Mouse (Mus musculus): ENCODE data around the gene Drap1. TPM values are rescaled to one million over a fixed set of nuclear protein-coding genes. Genes with fewer than 3 reads are reported as not detected.

Drap1 gene
- polyA plus RNA-seq, 1 experiment, result 138 TPM

GRCm38 (mm10) chr19:5432992-5433852 lies 8.4 kb upstream of the Drap1 start:
- Histone ChIP-seq H3K36me3 (ENCODE audit: control insufficient read depth, insufficient read depth, low read length, poor library complexity, severe bottlenecking) (no peaks in the 10 kb centered on the region), H3K4me1 (ENCODE audit: control insufficient read depth, insufficient read depth, low read length) (no peaks in the 10 kb centered on the region), H3K9me3 (replicated peaks; ENCODE audit: control insufficient read depth, insufficient read depth, low read length, poor library complexity, severe bottlenecking) (no peaks in the 10 kb centered on the region), H3K4me3 (ENCODE audit: low read depth, low read length) (peak overlapping the region; percentile 53), H3K9ac (ENCODE audit: low read depth, poor library complexity, severe bottlenecking) (peak overlapping the region; percentile 29; the same call in 1 of the 2 replicates), H3K27ac (ENCODE audit: insufficient read depth, low read length) (no peak overlapping the region), H3K27me3 (ENCODE audit: control insufficient read depth, insufficient read depth, low read length, poor library complexity, severe bottlenecking) (no peaks in the 10 kb centered on the region)
- TF ChIP-seq CTCF (IDR thresholded peaks at IDR 0.05; ENCODE audit: low read depth, low read length) (no peak), POLR2A (IDR thresholded peaks at IDR 0.05; ENCODE audit: insufficient read depth, low read length) (no peak), EP300 (IDR thresholded peaks at IDR 0.05; ENCODE audit: insufficient read depth, low read depth, low read length) (no peak)

- H3K4me1 ChIP-seq (ENCODE audit: control insufficient read depth, insufficient read depth, low read length), result no peaks in the 10 kb centered on the region
- no peaks in the 10 kb centered on the region for H3K36me3 ChIP-seq (ENCODE audit: control insufficient read depth, insufficient read depth, low read length, poor library complexity, severe bottlenecking)
- no peak overlapping the region for H3K9ac ChIP-seq (ENCODE audit: low read depth, poor library complexity, severe bottlenecking)
- no peak for TF ChIP-seq EP300 (IDR thresholded peaks at IDR 0.05; ENCODE audit: insufficient read depth, low read depth, low read length)
- no peak for TF ChIP-seq POLR2A (IDR thresholded peaks at IDR 0.05; ENCODE audit: insufficient read depth, low read length)
- TF ChIP-seq CTCF (IDR thresholded peaks at IDR 0.05; ENCODE audit: low read depth, low read length), result no peak
- H3K9me3 ChIP-seq (replicated peaks; ENCODE audit: control insufficient read depth, insufficient read depth, low read length, poor library complexity, severe bottlenecking), result no peaks in the 10 kb centered on the region
- no peak overlapping the region for H3K27ac ChIP-seq (ENCODE audit: insufficient read depth, low read length)
- no peak overlapping the region for H3K4me3 ChIP-seq (ENCODE audit: low read depth, low read length)
- H3K27me3 ChIP-seq (ENCODE audit: control insufficient read depth, insufficient read depth, low read length, poor library complexity, severe bottlenecking), result no peaks in the 10 kb centered on the region
Measured at GRCm38 (mm10) chr19:5431911-5432464, 7.2 kb upstream of the Drap1 start.

GRCm38 (mm10) chr19:5430408-5430807 lies 5.6 kb upstream of the Drap1 start:
- H3K9ac ChIP-seq (ENCODE audit: low read depth, poor library complexity, severe bottlenecking), result no peak overlapping the region
- TF ChIP-seq CTCF (IDR thresholded peaks at IDR 0.05; ENCODE audit: low read depth, low read length) (no peak), EP300 (IDR thresholded peaks at IDR 0.05; ENCODE audit: insufficient read depth, low read depth, low read length) (no peak), POLR2A (IDR thresholded peaks at IDR 0.05; ENCODE audit: insufficient read depth, low read length) (no peak)
- no peaks in the 10 kb centered on the region for H3K4me1 ChIP-seq (ENCODE audit: control insufficient read depth, insufficient read depth, low read length)
- no peak overlapping the region for H3K4me3 ChIP-seq (ENCODE audit: low read depth, low read length)
- H3K36me3 ChIP-seq (ENCODE audit: control insufficient read depth, insufficient read depth, low read length, poor library complexity, severe bottlenecking), result no peaks in the 10 kb centered on the region
- no peak overlapping the region for H3K27ac ChIP-seq (ENCODE audit: insufficient read depth, low read length)
- no peaks in the 10 kb centered on the region for H3K27me3 ChIP-seq (ENCODE audit: control insufficient read depth, insufficient read depth, low read length, poor library complexity, severe bottlenecking)
- no peaks in the 10 kb centered on the region for H3K9me3 ChIP-seq (replicated peaks; ENCODE audit: control insufficient read depth, insufficient read depth, low read length, poor library complexity, severe bottlenecking)

GRCm38 (mm10) chr19:5429806-5430205 lies 5.0 kb upstream of the Drap1 start:
- Histone ChIP-seq H3K4me1 (ENCODE audit: control insufficient read depth, insufficient read depth, low read length) (no peaks in the 10 kb centered on the region), H3K9me3 (replicated peaks; ENCODE audit: control insufficient read depth, insufficient read depth, low read length, poor library complexity, severe bottlenecking) (no peaks in the 10 kb centered on the region), H3K9ac (ENCODE audit: low read depth, poor library complexity, severe bottlenecking) (no peak overlapping the region), H3K27ac (ENCODE audit: insufficient read depth, low read length) (no peak overlapping the region), H3K36me3 (ENCODE audit: control insufficient read depth, insufficient read depth, low read length, poor library complexity, severe bottlenecking) (no peaks in the 10 kb centered on the region), H3K27me3 (ENCODE audit: control insufficient read depth, insufficient read depth, low read length, poor library complexity, severe bottlenecking) (no peaks in the 10 kb centered on the region), H3K4me3 (ENCODE audit: low read depth, low read length) (no peak overlapping the region)
- TF ChIP-seq EP300 (IDR thresholded peaks at IDR 0.05; ENCODE audit: insufficient read depth, low read depth, low read length) (no peak), POLR2A (IDR thresholded peaks at IDR 0.05; ENCODE audit: insufficient read depth, low read length) (no peak), CTCF (IDR thresholded peaks at IDR 0.05; ENCODE audit: low read depth, low read length) (no peak)

GRCm38 (mm10) chr19:5429219-5429618 lies 4.4 kb upstream of the Drap1 start:
- no peak overlapping the region for H3K9ac ChIP-seq (ENCODE audit: low read depth, poor library complexity, severe bottlenecking)
- H3K4me1 ChIP-seq (ENCODE audit: control insufficient read depth, insufficient read depth, low read length), result no peaks in the 10 kb centered on the region
- no peaks in the 10 kb centered on the region for H3K9me3 ChIP-seq (replicated peaks; ENCODE audit: control insufficient read depth, insufficient read depth, low read length, poor library complexity, severe bottlenecking)

GRCm38 (mm10) chr19:5428083-5428482 lies 3.3 kb upstream of the Drap1 start:
- Histone ChIP-seq H3K4me3 (ENCODE audit: low read depth, low read length) (no peak overlapping the region), H3K4me1 (ENCODE audit: control insufficient read depth, insufficient read depth, low read length) (no peaks in the 10 kb centered on the region), H3K27ac (ENCODE audit: insufficient read depth, low read length) (no peak overlapping the region), H3K27me3 (ENCODE audit: control insufficient read depth, insufficient read depth, low read length, poor library complexity, severe bottlenecking) (no peaks in the 10 kb centered on the region), H3K9ac (ENCODE audit: low read depth, poor library complexity, severe bottlenecking) (no peak overlapping the region), H3K36me3 (ENCODE audit: control insufficient read depth, insufficient read depth, low read length, poor library complexity, severe bottlenecking) (no peaks in the 10 kb centered on the region), H3K9me3 (replicated peaks; ENCODE audit: control insufficient read depth, insufficient read depth, low read length, poor library complexity, severe bottlenecking) (no peaks in the 10 kb centered on the region)
- TF ChIP-seq CTCF (IDR thresholded peaks at IDR 0.05; ENCODE audit: low read depth, low read length) (no peak), POLR2A (IDR thresholded peaks at IDR 0.05; ENCODE audit: insufficient read depth, low read length) (no peak), EP300 (IDR thresholded peaks at IDR 0.05; ENCODE audit: insufficient read depth, low read depth, low read length) (no peak)

More at GRCm38 (mm10) chr19:5429219-5429618, 4.4 kb upstream of the Drap1 start:
- TF ChIP-seq CTCF (IDR thresholded peaks at IDR 0.05; ENCODE audit: low read depth, low read length) (no peak), EP300 (IDR thresholded peaks at IDR 0.05; ENCODE audit: insufficient read depth, low read depth, low read length) (no peak), POLR2A (IDR thresholded peaks at IDR 0.05; ENCODE audit: insufficient read depth, low read length) (no peak)
- Histone ChIP-seq H3K27me3 (ENCODE audit: control insufficient read depth, insufficient read depth, low read length, poor library complexity, severe bottlenecking) (no peaks in the 10 kb centered on the region), H3K4me3 (ENCODE audit: low read depth, low read length) (no peak overlapping the region), H3K36me3 (ENCODE audit: control insufficient read depth, insufficient read depth, low read length, poor library complexity, severe bottlenecking) (no peaks in the 10 kb centered on the region), H3K27ac (ENCODE audit: insufficient read depth, low read length) (no peak overlapping the region)
